Mouse (Mus musculus): Measurements from ENCODE around the gene Ephb1. TPM values are rescaled to one million over a fixed set of nuclear protein-coding genes. Genes with fewer than 3 reads are reported as not detected.

The Ephb1 gene
- total RNA-seq, 1 experiment from 2014 or later, result 3.7 TPM

DNA sequence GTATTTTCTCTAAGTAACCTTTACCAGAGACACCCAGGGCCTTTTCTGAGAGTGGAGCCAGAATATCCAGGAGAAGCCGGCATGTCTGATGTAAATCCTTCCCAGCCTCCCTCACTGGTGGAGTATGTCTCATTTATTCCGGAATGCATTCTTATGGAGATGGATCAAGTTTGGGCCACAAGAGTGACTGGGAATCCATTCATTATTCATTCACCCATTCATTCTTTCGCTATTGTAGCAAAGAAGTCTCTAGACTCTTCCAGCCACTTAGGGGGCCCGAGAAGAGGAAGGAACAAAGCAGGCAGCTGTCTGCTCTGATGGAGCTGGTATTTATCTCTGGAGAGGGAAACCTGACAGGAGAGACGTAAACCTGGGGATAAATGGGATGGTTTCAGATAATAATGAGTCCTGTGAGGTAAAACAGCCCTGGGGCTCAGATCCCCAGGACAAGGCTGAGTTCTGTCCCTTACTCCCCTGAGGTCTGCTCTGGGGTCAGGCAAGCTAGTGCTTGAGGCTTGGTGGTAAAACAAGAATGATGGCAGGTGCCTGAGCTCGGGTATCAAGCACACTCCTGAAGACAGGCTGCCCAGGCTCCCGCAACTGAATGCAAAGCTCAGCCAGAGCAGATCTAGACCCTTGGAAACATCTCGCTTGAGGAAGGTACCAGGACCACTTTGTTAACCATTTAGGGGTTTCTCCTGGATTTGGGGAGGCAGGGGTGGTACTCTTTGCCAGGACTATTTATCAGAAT lies 309.2 kb downstream of the Ephb1 start:
- DNase-seq, result no peak

DNA sequence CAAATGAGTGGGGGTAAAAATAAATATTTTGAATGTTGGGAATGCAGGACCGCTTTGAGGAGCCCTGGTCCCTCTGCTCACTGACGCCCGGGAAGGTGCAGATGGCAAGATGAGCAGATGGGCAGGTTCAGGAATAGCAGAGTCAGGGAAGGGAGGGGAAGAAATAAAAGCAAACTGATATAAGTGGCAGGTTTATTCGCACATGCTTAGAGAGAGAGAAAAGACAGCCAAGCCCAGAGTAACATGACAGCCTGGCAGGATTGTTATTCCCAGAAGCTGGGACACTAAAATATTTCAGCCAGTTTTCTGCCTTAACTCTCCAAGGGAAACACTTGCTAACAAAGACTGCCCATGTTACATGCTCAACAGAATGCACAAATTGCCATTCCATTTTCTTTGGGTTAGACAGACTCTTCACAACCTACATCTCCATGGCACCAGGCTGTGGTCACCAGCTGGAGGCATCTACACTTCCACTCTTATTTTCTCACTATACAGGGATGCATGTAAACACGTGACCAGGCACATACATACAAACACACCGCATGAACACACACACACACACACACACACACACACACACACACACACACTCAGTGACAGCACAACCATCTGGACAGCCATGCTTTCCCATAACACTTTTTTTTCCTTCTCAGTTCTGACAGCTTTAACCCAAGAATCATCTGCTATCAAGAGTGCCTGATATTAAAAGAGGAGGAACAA lies 315.3 kb downstream of the Ephb1 start:
- DNase-seq, result no peak

DNA sequence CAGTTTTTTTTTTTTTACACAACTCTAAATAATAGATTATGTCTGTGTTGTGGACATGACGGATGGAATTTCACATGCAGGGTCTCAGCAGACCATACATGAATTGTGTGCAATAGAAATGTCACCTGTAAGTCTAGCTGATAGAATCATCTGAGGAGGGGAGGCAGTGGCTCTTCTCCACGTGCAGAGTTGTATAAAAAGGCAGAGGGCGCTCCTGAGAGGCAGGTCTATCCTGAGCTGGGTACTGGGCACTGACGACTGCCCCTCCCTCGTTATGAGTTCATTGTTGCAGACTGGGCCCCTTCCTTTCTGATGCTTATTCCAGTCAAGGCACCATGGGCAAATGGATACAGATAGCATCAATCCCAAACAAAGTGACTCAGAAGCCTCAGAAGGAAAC lies 318.4 kb downstream of the Ephb1 start:
- DNase-seq, result no peak

DNA sequence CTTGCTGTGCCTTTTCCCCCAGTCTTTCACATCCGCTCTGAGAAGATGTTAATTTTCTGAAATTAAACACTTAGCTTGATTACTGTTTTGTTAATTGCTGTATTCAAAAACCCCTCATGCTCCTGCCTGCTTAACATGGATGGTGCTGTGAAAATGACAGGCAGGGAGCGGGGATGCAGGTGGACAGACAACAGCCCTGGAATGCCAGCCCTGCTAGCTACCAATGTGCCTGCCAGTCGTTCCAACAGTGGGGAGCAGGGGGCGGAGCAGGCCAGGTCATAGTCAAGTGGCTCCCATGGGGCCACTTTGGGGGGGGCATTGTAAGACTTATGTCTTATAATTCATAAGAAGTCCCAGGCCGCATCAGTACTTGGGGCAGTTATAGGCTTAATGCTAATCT lies 321.3 kb downstream of the Ephb1 start:
- DNase-seq, result no peak

DNA sequence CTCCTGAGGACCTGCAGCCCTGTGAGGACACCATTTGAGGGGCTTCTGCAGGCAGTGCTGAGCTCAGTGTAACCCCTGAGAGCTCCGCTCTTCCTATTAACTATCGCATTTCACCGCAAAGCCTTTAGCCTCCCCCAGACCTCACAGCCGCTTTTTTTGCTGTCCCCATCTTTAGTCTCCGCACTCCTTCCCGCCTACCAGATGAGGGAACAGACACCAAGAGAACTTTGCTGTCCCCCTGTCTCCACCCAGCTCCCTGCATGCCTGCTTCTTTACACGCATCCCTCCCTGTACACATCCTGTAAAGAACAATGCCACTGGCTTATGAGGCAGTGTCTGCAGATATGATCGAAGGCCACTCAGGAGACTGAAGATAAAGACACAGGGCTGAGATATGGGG lies 322.1 kb downstream of the Ephb1 start:
- no peak for DNase-seq

DNA sequence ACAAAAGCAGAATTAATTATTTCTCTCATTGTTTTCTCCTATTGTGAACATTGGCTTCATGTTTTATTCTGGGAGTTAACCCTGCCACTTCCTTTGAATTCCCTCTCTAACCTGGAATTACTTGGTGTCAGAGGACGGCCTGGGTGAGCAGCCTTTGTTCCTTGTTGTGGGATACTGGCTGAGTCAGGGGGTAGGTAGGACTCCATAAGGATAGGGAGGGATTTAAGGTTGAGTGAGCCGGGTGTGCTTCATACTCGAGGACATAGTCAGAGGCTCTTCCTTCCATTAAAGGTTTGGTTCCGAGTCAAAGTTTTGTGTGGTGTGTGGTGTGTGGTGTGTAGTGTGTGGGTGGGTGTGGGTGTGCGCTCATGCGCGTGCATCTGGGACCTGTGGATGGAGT lies 324.8 kb downstream of the Ephb1 start:
- no peak for DNase-seq

DNA sequence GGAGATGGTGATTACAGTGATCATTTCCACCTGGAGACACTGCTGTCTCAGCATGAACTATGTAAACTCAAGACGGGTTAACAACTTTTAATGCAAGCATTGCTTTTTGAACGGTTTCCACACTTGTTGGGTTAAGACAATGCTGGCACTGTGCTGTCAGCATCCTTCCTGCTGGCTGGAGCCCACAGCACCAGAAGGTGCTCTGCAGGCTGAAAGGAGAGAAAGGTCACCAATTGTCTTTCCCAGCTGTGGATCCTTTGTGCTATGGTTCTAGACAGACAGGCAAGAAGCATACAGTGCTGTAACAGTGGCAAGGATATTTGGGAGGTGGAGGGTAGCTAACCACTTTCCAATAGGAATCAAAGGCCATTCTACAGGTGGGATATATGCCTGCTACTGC lies 328.4 kb downstream of the Ephb1 start:
- DNase-seq, result no peak

DNA sequence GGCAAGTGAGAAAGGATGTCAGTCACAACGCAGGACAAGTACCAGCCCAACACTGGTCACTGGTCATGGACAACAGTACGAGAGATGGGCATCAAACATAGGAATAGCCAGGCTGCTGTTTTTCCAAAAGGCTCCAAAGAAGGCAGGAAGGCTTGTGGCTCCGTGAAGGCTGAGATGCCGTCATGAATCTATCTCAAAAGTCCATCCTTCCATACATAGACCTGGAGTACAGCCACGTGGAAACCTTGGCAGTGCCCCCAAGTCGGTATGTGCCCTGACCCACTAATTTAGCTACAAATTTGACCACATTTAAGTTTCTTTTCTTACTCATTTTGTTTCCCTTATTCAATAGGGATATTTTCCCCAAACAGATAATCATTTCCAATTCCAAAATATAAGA lies 329.4 kb downstream of the Ephb1 start:
- no peak for DNase-seq

DNA sequence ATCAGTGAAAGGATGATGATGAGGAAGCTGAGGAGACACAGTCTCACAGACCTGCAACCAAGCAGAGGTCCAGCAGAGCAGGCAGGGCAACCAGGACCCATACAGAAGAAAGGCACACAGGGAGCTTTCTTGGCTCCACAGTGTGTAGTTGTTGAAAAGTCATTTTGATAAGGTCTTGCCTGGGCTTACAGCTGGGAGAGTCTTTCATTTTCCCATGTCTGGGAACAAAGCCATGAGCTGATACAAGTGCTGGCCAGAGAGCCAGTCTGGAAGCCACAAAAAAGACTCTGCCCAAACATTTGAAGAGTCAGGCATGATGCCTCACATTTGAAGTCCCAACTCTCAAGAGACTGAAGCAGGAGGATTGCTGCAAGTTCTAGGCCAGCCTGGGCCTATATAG lies 339.0 kb downstream of the Ephb1 start:
- DNase-seq, result no peak

DNA sequence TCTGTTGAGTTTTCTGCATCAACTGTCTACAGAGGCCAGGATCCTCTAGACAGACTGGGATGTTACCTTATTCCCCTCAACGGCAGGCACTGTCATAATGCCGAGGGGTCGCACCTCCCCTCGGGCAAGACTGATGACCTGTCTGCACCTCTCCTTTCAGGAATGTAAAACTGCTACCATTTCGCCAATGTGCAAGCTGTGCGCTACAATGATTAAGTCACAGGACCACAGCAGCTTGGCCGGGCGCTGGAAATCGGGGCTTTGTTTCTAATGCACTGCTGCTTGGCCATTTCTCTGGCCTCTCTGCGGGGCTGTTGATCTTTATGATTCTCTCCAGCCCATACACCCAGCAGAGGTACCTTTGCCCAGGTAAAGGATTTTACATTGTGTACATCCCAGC lies 346.8 kb downstream of the Ephb1 start:
- DNase-seq, result no peak

DNA sequence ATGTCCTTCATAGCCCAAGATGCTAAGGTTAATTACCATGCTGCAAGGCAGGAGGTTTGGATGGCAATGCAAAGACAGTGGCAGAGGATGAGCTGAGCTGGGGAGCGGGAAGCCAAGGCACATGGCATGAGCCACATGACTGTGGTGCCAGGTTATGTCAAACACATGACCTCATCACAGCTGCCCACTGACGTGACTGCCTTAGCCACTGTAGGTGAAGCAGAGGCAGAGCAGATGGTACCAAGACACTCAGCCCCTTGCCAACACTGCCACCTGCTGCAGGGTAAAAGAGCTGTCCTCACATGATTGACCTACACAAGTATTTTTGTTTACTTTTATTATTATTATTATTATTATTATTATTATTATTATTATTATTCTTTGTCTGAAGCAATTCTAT lies 348.0 kb downstream of the Ephb1 start:
- peak; percentile 66 for DNase-seq

DNA sequence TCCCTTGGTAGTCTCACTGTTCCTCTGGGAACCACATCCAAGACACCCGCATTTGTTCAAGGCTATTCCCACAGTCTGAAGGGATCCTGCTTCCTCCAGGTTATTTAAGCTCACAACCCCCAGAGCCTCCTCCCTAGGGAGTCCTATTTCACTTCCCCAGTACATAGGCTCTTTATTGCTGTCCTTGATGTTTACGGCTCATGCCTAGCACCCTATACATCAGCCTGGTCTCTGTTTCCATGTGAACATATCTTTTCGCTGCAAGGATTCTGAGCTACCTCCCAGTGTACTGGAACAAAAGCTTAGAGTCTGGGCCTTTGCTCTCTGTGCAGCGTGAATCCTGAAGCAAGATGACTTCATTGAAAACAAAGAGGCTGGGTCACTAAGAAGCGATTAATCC lies 351.6 kb downstream of the Ephb1 start:
- no peak for DNase-seq

DNA sequence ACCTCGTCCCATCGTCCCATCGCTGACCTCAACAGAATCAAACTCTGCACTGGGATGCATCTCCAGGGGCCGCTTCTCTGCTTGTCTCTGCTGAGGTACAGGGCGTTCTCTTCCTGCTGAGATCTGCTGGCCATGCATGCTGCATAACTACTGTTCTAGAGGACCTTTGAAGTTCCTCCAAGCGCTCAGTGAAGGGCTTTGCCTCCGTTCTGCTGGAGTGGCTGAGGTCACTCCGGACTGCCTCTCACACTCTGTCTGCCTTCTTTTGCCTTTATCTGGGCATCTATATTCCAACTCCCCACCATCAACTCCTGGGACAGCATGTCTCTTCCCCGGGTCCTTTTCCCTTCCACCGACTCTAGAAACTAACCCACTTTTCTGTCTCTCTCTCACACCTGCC lies 352.3 kb downstream of the Ephb1 start:
- DNase-seq, result no peak

DNA sequence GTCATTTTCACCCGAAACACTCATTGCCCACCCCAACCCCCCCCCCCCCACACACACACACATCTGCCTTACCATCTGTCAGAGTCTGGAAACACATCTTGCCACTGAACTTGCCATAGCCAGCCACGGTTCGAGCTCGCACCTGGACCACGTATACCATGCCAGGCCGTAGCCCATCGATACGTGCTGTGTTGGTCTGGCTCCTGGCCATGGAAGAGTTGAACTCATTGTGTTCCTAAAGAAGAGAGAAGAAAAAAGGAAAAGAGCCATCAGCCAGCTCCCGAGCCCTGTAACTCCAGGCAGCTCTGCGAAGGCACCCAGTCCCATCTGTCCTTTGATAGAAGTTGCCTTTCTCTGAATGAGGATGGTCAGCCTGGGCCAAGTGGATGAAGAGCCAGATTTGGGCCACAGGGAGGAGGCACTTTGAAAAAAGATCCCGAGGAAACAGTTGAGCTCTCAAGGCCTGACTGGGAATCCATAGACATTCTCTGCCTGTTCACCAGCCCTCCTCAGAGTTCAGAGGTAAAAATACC lies 352.8 kb downstream of the Ephb1 start:
- no peak for DNase-seq

DNA sequence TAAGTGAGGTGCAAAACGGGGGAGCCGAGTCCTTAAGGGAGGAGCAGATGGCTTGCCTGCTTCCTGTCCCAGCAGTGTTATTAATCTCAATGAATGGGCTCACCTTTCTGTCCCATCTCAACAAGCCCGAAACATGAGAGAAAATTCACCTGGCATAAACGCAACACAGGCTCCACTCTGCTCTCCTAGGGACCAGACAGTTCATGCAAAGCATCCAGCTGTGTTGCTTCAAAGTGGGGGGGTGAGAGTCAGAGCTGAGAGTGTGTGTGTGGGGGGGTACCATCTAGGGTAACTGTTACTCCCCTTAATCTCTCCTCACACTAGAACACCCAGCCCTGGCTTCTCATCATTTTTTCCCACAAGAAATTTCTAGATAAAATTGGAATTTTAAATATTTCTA lies 354.8 kb downstream of the Ephb1 start:
- DNase-seq, result no peak

DNA sequence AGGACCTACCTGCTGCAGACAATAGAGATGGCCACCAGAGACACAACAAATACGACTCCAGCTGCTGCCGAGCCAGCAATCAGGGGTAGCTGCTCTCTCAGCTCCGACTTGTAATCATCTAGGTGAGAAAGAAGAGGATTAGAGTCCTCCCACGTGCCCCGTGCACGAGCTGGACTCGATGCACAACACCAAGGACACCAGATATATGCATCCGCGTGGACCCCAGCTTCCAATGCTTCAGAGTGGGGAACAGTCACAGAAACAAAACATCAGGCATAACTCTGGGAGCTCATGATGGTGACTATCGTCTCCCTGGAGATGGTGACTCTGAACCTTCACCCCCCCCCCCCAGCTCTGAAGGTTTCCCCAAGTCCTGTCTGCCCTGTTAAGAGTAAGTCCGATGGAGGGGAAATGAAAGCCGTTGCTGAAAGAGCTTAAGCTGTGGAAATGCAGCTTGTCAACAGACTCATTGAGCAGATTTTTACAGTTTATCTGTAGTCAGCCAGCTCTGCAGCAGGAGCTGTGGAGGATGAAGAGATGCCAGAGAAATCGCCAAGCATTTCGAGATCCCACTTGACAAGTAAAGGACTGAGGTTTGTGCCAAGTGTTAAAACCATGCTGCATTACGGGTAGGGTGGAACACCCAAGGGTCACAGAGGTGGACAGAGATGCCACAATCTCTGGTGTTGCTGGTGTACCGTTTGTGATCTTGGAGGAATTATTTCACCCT lies 357.6 kb downstream of the Ephb1 start:
- no peak for DNase-seq

DNA sequence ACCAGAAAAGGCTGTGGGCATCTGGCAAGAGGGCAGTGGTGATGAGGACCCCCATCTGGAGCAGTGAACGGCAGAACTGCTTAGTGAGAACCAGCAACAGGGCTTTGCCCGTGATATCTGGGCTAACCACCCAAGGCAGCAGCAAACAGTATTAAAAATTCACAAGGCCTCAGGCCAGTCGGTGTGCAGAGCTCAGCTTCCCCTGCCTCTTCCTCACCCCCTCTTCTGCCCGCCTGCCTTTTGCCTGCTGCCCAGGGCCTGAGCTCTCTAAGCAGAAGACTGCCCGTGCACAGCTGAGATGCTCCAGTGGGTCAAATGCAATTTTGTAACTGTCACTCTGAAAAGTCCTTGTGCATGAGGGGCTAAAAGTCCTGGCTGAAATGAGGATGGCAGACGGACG lies 358.3 kb downstream of the Ephb1 start:
- no peak for DNase-seq

DNA sequence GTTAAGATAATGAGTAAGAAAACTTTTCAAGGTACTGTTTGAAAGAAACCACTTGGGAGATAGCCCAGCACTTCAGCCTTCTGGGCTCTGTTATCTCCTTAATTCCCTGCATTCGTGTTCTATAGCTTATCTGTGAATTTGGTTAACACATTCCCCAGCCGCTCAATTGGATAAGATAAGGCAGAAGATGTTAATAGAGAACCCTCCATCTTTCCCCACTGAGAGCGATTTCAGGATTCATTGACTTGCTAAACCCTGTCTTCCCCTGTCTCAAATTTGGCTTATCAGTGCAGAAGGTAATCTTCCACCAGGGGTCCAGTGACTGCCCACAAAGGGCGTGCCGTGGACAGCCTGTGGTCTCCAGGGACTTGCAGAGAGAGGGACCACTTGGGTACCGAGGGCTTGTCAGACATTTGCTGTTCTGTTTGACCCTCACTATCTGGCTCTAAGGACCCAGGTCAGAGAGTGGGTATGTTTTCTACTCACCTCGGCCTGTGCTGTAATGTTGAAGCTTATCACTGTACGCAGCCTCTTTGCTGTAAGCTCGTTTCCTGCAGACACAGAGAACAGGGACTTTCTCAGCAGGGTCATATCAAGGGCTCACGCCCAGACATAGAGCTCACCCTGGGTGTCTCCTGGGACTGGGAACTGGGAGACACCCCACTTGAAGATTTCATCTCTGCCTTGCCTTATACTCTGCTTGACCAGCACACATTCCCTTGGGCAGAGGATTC lies 358.9 kb downstream of the Ephb1 start:
- DNase-seq, result no peak

DNA sequence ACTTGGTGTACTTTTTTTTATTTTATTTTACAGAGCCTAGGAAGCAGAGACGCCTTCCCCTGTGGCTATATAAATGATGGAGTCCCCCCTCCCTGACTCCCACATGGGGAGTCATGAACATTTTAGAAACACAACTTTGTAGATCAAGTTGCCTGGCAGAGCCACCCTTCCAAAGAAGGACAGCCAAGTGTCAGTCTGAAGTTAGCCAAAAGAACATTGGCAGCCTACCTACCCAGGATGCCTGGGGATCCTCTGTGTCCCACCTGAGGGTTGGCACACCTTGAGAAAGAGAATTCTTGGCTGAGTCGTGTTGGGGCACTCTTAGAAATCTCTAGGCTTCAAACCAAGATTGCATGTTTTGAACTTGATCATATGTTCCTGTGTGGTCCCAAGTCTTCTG lies 360.4 kb downstream of the Ephb1 start:
- DNase-seq, result no peak

DNA sequence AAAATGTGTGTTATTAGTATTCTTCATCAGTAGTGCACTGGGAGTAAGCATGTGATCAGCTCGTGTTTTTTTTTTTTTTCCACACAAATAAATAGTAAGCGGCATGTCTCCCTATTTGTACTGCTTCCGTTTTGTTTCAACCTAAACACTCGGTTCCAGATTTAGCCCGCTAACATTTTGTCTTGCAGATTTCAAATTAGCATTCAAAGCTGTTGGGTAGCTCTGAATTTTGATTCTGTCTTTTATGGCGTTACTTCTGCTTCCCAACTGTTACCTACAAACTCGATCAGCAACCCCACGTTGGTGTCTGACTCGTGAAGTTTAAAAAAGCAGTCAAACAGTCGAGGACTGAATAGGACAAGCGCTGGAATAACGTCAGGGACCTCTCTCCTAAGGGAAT lies 363.7 kb downstream of the Ephb1 start:
- no peak for DNase-seq

DNA sequence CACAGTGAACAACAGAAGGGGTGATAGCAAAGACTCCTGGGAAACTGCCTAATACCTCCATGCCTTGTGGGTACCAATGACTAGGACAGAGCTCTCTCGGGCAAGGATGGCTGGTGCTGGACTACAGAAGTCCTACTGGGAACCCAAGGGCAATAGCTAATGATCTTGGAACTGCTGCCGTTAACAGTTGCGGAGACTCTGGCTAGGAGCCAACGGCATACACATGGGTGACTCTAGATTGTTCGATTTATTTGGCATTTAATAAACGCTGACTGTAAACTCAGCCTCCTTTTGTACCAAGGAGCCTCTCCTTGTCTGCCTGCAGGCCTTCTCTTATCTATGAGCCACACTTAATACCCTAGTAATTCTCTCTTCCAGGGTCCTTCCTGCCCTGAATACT lies 364.5 kb downstream of the Ephb1 start:
- no peak for DNase-seq

DNA sequence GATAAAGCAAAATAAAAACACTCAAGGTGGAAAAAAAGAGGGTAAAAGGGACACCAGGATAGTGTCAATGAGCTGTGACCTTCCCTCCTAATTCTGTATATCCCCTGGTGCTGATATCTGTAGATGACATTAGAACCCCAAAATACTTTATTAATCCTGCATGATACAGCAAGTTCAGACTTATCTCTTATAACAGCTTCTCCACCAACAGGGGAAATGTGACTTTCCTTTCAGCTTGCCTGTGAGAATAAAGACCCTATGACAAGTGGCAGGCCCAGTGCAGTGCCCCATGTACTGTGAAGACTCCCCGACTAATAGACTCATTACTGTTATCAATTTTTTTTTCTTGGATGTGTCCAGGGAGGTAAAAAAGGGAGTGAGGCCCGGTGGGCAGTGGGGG lies 367.6 kb downstream of the Ephb1 start:
- DNase-seq, result no peak

DNA sequence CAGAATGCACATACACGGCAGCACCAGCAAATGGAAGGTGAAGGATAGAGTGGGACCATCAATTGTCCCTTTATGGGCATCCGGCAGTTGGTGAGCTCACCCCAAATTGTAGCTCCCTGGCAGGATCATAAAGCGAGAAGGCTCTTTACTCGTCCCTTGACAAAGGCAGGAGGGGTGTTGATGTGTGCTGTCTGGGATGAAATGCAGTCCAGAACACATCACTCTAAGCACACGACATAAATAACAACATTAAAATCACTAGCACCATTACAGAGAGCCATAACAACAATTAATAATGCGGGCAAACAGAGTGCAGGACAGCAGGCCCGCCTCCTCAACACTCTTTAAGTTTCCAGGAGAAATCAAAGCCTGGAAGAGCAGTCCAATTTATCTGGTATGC lies 372.1 kb downstream of the Ephb1 start:
- DNase-seq, result no peak

Measured in adrenal gland, postnatal 14 days (tissue).